Mouse (Mus musculus) heart, embryonic 11.5 days (tissue): ENCODE measurements around the gene Hivep2. TPM values are rescaled to one million over a fixed set of nuclear protein-coding genes. Genes with fewer than 3 reads are reported as not detected.

Experiments
- ATAC-seq: fragments of 200-750 bp; cut with Nextera tagmentation; replicated peaks from 2 replicates; pipeline ENCODE4 v1.8.0; 2017; ENCODE audit warnings: moderate library complexity; ENCODE audit not compliant: insufficient number of reproducible peaks, low FRiP score, low TSS enrichment
- H3K27ac ChIP-seq: fragments of 300-500 bp; sonication (generic); 2 replicates; pipeline ENCODE4 v1.5.1; 2014; ENCODE audit warnings: mild to moderate bottlenecking, low read depth, low read length
- H3K27me3 ChIP-seq: fragments of 300-500 bp; sonication (generic); 2 replicates; pipeline ENCODE4 v1.6.1; 2014; ENCODE audit warnings: mild to moderate bottlenecking, low read length, mixed read lengths; ENCODE audit not compliant: control insufficient read depth, insufficient read depth
- H3K36me3 ChIP-seq: fragments of 300-500 bp; sonication (generic); 2 replicates; pipeline ENCODE4 v1.6.1; 2014; ENCODE audit warnings: mild to moderate bottlenecking, low read length, moderate library complexity, mixed read lengths; ENCODE audit not compliant: control insufficient read depth, insufficient read depth
- H3K4me1 ChIP-seq: fragments of 300-500 bp; sonication (generic); 2 replicates; pipeline ENCODE4 v1.6.1; 2014; ENCODE audit warnings: low read length; ENCODE audit not compliant: control insufficient read depth, insufficient read depth
- H3K4me2 ChIP-seq: fragments of 300-500 bp; sonication (generic); 2 replicates; pipeline ENCODE4 v1.6.1; 2014; ENCODE audit warnings: mild to moderate bottlenecking, moderate library complexity
- H3K4me3 ChIP-seq: fragments of 300-500 bp; sonication (generic); 2 replicates; pipeline ENCODE4 v1.5.1; 2014; ENCODE audit warnings: low read depth, low read length
- H3K9ac ChIP-seq: fragments of 300-500 bp; sonication (generic); 2 replicates; pipeline ENCODE4 v1.6.1; 2014; ENCODE audit warnings: mild to moderate bottlenecking, low read depth, low read length, moderate library complexity
- H3K9me3 ChIP-seq: fragments of 300-500 bp; sonication (generic); replicated peaks from 2 replicates; pipeline ENCODE4 v1.6.1; 2016; ENCODE audit warnings: low read length; ENCODE audit not compliant: control insufficient read depth
- WGBS: fragments of 180-500 bp; shearing (Covaris S2); extraction: QIAGEN DNeasy Blood & Tissue Kit; methylation state at CpG from one replicate; pipeline ENCODE4 v1.1.7; 2014; ENCODE audit not compliant: insufficient replicate concordance; 5-methylcytosine and 5-hydroxymethylcytosine counted together
- polyA plus RNA-seq: library from polyadenylated mRNA; unstranded; fragments of >200 nt; fragmentation: Nextera tagmentation; extraction: Ambion mirVana; gene quantifications from 2 replicates; pipeline ENCODE4 v1.2.1, GENCODE M21; 2014

Hivep2 gene
- polyA plus RNA-seq, 1 experiment from 2014 or later: 8.0 TPM

GRCm38 (mm10) chr10:14100041-14100440, 134.2 kb downstream of the Hivep2 start:
- H3K27ac ChIP-seq: no peak overlapping the region
- 86% methylated on average over 8 of the region's 8 CpGs for WGBS
- ATAC-seq: no peak
- H3K9me3 ChIP-seq: no peaks in the 10 kb centered on the region
- H3K4me3 ChIP-seq: no peak overlapping the region
- no peaks in the 10 kb centered on the region for H3K27me3 ChIP-seq
- H3K4me2 ChIP-seq: no peak overlapping the region
- peaks cover 4% of the 10 kb centered on the region; the same call in 1 of the 2 replicates for H3K4me1 ChIP-seq
- no peak overlapping the region for H3K9ac ChIP-seq
- H3K36me3 ChIP-seq: no peaks in the 10 kb centered on the region

- Histone ChIP-seq H3K36me3 (no peaks in the 10 kb centered on the region), H3K4me2 (no peak overlapping the region), H3K27ac (no peak overlapping the region), H3K9ac (no peak overlapping the region), H3K27me3 (no peaks in the 10 kb centered on the region), H3K4me3 (no peak overlapping the region), H3K4me1 (peaks cover 4% of the 10 kb centered on the region; the same call in 1 of the 2 replicates), H3K9me3 (no peaks in the 10 kb centered on the region)
- ATAC-seq: no peak
- 87% methylated on average over 3 of the region's 3 CpGs for WGBS
Observed at GRCm38 (mm10) chr10:14100847-14101246, 135.0 kb downstream of the Hivep2 start.

- H3K4me3 ChIP-seq: no peak overlapping the region
- no peak overlapping the region for H3K27ac ChIP-seq
- H3K4me2 ChIP-seq: no peak overlapping the region
- peaks cover 4% of the 10 kb centered on the region; the same call in 1 of the 2 replicates for H3K4me1 ChIP-seq
- ATAC-seq: no peak
- WGBS: 80% methylated on average over 5 of the region's 5 CpGs
- H3K27me3 ChIP-seq: no peaks in the 10 kb centered on the region
- no peak overlapping the region for H3K9ac ChIP-seq
- no peaks in the 10 kb centered on the region for H3K9me3 ChIP-seq
- no peaks in the 10 kb centered on the region for H3K36me3 ChIP-seq
Observed at GRCm38 (mm10) chr10:14101966-14102365, 136.1 kb downstream of the Hivep2 start.

- no peak for ATAC-seq
- no peaks in the 10 kb centered on the region for H3K4me1 ChIP-seq
Observed at GRCm38 (mm10) chr10:14107980-14108671, 142.3 kb downstream of the Hivep2 start.

GRCm38 (mm10) chr10:14115846-14116245, 150.0 kb downstream of the Hivep2 start:
- no peak for ATAC-seq
- Histone ChIP-seq H3K4me1 (peaks cover 4% of the 10 kb centered on the region; the same call in 1 of the 2 replicates), H3K9me3 (no peaks in the 10 kb centered on the region), H3K27ac (no peak overlapping the region), H3K4me2 (no peak overlapping the region), H3K36me3 (no peaks in the 10 kb centered on the region), H3K27me3 (no peaks in the 10 kb centered on the region), H3K4me3 (no peak overlapping the region), H3K9ac (no peak overlapping the region)
- WGBS: 50% methylated on average over 4 of the region's 4 CpGs

More at GRCm38 (mm10) chr10:14107980-14108671, 142.3 kb downstream of the Hivep2 start:
- H3K9ac ChIP-seq: no peak overlapping the region
- H3K27me3 ChIP-seq: no peaks in the 10 kb centered on the region
- H3K9me3 ChIP-seq: no peaks in the 10 kb centered on the region
- WGBS: 61% methylated on average over 7 of the region's 7 CpGs
- no peaks in the 10 kb centered on the region for H3K36me3 ChIP-seq
- H3K4me3 ChIP-seq: no peak overlapping the region
- H3K27ac ChIP-seq: no peak overlapping the region
- no peak overlapping the region for H3K4me2 ChIP-seq

- Histone ChIP-seq H3K27me3 (no peaks in the 10 kb centered on the region), H3K4me2 (no peak overlapping the region), H3K36me3 (no peaks in the 10 kb centered on the region), H3K4me3 (no peak overlapping the region), H3K9me3 (no peaks in the 10 kb centered on the region), H3K27ac (no peak overlapping the region), H3K9ac (no peak overlapping the region), H3K4me1 (peaks cover 4% of the 10 kb centered on the region; the same call in 1 of the 2 replicates)
- no peak for ATAC-seq
- 81% methylated on average over 5 of the region's 5 CpGs for WGBS
Observed at GRCm38 (mm10) chr10:14116978-14117377, 151.1 kb downstream of the Hivep2 start.

- WGBS: 82% methylated on average over 5 of the region's 5 CpGs
- H3K9ac ChIP-seq: no peak overlapping the region
- H3K27me3 ChIP-seq: no peaks in the 10 kb centered on the region
- no peaks in the 10 kb centered on the region for H3K9me3 ChIP-seq
- H3K4me3 ChIP-seq: no peak overlapping the region
- ATAC-seq: no peak
- no peak overlapping the region for H3K4me2 ChIP-seq
- no peak overlapping the region for H3K27ac ChIP-seq
- peaks cover 4% of the 10 kb centered on the region; the same call in 1 of the 2 replicates for H3K4me1 ChIP-seq
- H3K36me3 ChIP-seq: no peaks in the 10 kb centered on the region
Observed at GRCm38 (mm10) chr10:14119201-14119600, 153.3 kb downstream of the Hivep2 start.

- Histone ChIP-seq H3K27ac (no peak overlapping the region), H3K9ac (no peak overlapping the region), H3K4me2 (no peak overlapping the region), H3K36me3 (no peaks in the 10 kb centered on the region), H3K27me3 (no peaks in the 10 kb centered on the region), H3K9me3 (no peaks in the 10 kb centered on the region), H3K4me1 (peaks cover 4% of the 10 kb centered on the region; the same call in 1 of the 2 replicates), H3K4me3 (no peak overlapping the region)
- ATAC-seq: no peak
- 84% methylated on average over 3 of the region's 3 CpGs for WGBS
Observed at GRCm38 (mm10) chr10:14120512-14120911, 154.6 kb downstream of the Hivep2 start.

GRCm38 (mm10) chr10:14127826-14128225, 162.0 kb downstream of the Hivep2 start:
- Histone ChIP-seq H3K4me1 (no peaks in the 10 kb centered on the region), H3K36me3 (peaks cover 10% of the 10 kb centered on the region; the same call in 1 of the 2 replicates), H3K4me3 (no peak overlapping the region), H3K27me3 (no peaks in the 10 kb centered on the region), H3K4me2 (no peak overlapping the region), H3K9me3 (no peaks in the 10 kb centered on the region), H3K27ac (no peak overlapping the region), H3K9ac (no peak overlapping the region)
- 86% methylated on average over 12 of the region's 12 CpGs for WGBS
- no peak for ATAC-seq
